Mouse (Mus musculus) liver, adult 2 months (tissue): ENCODE data around the gene Glycam1. TPM values are rescaled to one million over a fixed set of nuclear protein-coding genes. Genes with fewer than 3 reads are reported as not detected.

Experiments
- DNase-seq: peaks from one replicate; pipeline ENCODE4 v3.0.0-alpha.2; 2011; ENCODE audit warnings: low read depth, low spot score; ENCODE audit errors: extremely low read depth
- H3K27ac ChIP-seq: fragments of 200-500 bp; replicated peaks from 2 replicates; pipeline ENCODE4 v1.5.1; 2012; ENCODE audit warnings: low read depth, mild to moderate bottlenecking, control low read depth, inconsistent platforms, low read length; ENCODE audit not compliant: insufficient read depth
- H3K27me3 ChIP-seq: fragments of 200-500 bp; 2 replicates; pipeline ENCODE4 v1.6.1; 2012; ENCODE audit warnings: mild to moderate bottlenecking, moderate library complexity, low read length, inconsistent platforms; ENCODE audit not compliant: control insufficient read depth, insufficient read depth
- H3K36me3 ChIP-seq: fragments of 200-500 bp; 2 replicates; pipeline ENCODE4 v1.6.1; 2012; ENCODE audit warnings: low read length, inconsistent platforms; ENCODE audit not compliant: control insufficient read depth, insufficient read depth
- H3K4me1 ChIP-seq: fragments of 200-500 bp; 2 replicates; pipeline ENCODE4 v1.6.1; 2011; ENCODE audit warnings: low read length; ENCODE audit not compliant: control insufficient read depth, insufficient read depth
- H3K4me3 ChIP-seq: fragments of 200-500 bp; 2 replicates; pipeline ENCODE4 v1.5.1; 2011; ENCODE audit warnings: low read depth, mild to moderate bottlenecking, control low read depth, low read length, moderate library complexity; ENCODE audit not compliant: insufficient read depth
- H3K79me2 ChIP-seq: fragments of 200-500 bp; 2 replicates; pipeline ENCODE4 v1.6.1; 2012; ENCODE audit warnings: inconsistent platforms, mild to moderate bottlenecking, low read length, moderate library complexity; ENCODE audit not compliant: control insufficient read depth, insufficient read depth
- H3K9ac ChIP-seq: fragments of 200-500 bp; 2 replicates; pipeline ENCODE4 v1.6.1; 2012; ENCODE audit warnings: low read depth, mild to moderate bottlenecking, control low read depth, inconsistent platforms, low read length
- CTCF ChIP-seq: fragments of 200-500 bp; IDR thresholded peaks from 2 replicates; pipeline ENCODE4 v1.5.1; 2011; ENCODE audit warnings: low read depth, low read length, control low read depth
- POLR2A ChIP-seq: fragments of 200-500 bp; IDR thresholded peaks from 2 replicates; pipeline ENCODE4 v1.6.1; 2011; ENCODE audit warnings: low read length, control low read depth; ENCODE audit not compliant: insufficient read depth; ENCODE audit errors: extremely low read depth
- WGBS: fragments of 180-500 bp; shearing (Covaris S2); methylation state at CpG from one replicate; pipeline ENCODE4 v1.1.7; 2018; 5-methylcytosine and 5-hydroxymethylcytosine counted together
- polyA plus RNA-seq: library from polyadenylated mRNA; depleted of rRNA; stranded (reverse); fragments of >200 nt; gene quantifications from 2 replicates; pipeline ENCODE4 v1.2.3, GENCODE M21; 2012
- total RNA-seq: library from RNA; depleted of rRNA; stranded (reverse); fragments of >200 nt; gene quantifications from 2 replicates; pipeline ENCODE4 v1.2.3, GENCODE M21; 2014

Glycam1 gene
- total and polyA plus RNA-seq, 2 experiments = not detected

GRCm38 (mm10) chr15:103530372-103530771 is 34.5 kb downstream of the Glycam1 start:
- WGBS = 10% methylated on average over 5 of the region's 5 CpGs
- peak; percentile 9 for DNase-seq

GRCm38 (mm10) chr15:103523156-103523555 is 41.7 kb downstream of the Glycam1 start:
- TF ChIP-seq POLR2A = no peak
- TF ChIP-seq CTCF = no peak
- 71% methylated on average over 3 of the region's 3 CpGs for WGBS
- no peak overlapping the region for H3K4me3 ChIP-seq
- no peak for DNase-seq
- no peaks in the 10 kb centered on the region for H3K4me1 ChIP-seq
- H3K36me3 ChIP-seq = no peaks in the 10 kb centered on the region
- H3K27me3 ChIP-seq = no peaks in the 10 kb centered on the region
- no peaks in the 10 kb centered on the region for H3K79me2 ChIP-seq
- no peak overlapping the region for H3K9ac ChIP-seq
- no peak overlapping the region for H3K27ac ChIP-seq

More at GRCm38 (mm10) chr15:103530372-103530771, 34.5 kb downstream of the Glycam1 start:
- peak; percentile 86 for TF ChIP-seq CTCF
- TF ChIP-seq POLR2A = no peak
- no peaks in the 10 kb centered on the region for H3K27me3 ChIP-seq
- H3K36me3 ChIP-seq = no peaks in the 10 kb centered on the region
- no peaks in the 10 kb centered on the region for H3K79me2 ChIP-seq
- H3K4me3 ChIP-seq = no peak overlapping the region
- H3K9ac ChIP-seq = no peak overlapping the region
- no peaks in the 10 kb centered on the region for H3K4me1 ChIP-seq
- H3K27ac ChIP-seq = no peak overlapping the region

GRCm38 (mm10) chr15:103522458-103523099 is 42.3 kb downstream of the Glycam1 start:
- no peaks in the 10 kb centered on the region for H3K79me2 ChIP-seq
- DNase-seq = no peak

GRCm38 (mm10) chr15:103519386-103520378 is 45.2 kb downstream of the Glycam1 start:
- Histone ChIP-seq H3K4me1 (no peaks in the 10 kb centered on the region), H3K27ac (no peak overlapping the region), H3K4me3 (no peak overlapping the region), H3K36me3 (no peaks in the 10 kb centered on the region), H3K79me2 (no peaks in the 10 kb centered on the region), H3K27me3 (no peaks in the 10 kb centered on the region), H3K9ac (no peak overlapping the region)
- TF ChIP-seq CTCF = no peak
- TF ChIP-seq POLR2A = no peak
- DNase-seq = no peak
- WGBS = 33% methylated on average over 4 of the region's 4 CpGs

More at GRCm38 (mm10) chr15:103522458-103523099, 42.3 kb downstream of the Glycam1 start:
- Histone ChIP-seq H3K9ac (no peak overlapping the region), H3K4me1 (no peaks in the 10 kb centered on the region), H3K27me3 (no peaks in the 10 kb centered on the region), H3K27ac (no peak overlapping the region), H3K36me3 (no peaks in the 10 kb centered on the region), H3K4me3 (no peak overlapping the region)
- TF ChIP-seq CTCF (no peak), POLR2A (no peak)
- WGBS = 57% methylated on average over 3 of the region's 3 CpGs

- H3K79me2 ChIP-seq = no peaks in the 10 kb centered on the region
- WGBS = 45% methylated on average over 5 of the region's 5 CpGs
- H3K4me3 ChIP-seq = no peak overlapping the region
- H3K4me1 ChIP-seq = peaks cover 4% of the 10 kb centered on the region; the same call in 1 of the 2 replicates
- TF ChIP-seq CTCF = no peak
- no peak for TF ChIP-seq POLR2A
- H3K36me3 ChIP-seq = no peaks in the 10 kb centered on the region
- DNase-seq = no peak
- no peak overlapping the region for H3K9ac ChIP-seq
- H3K27ac ChIP-seq = no peak overlapping the region
- no peaks in the 10 kb centered on the region for H3K27me3 ChIP-seq
Observed at GRCm38 (mm10) chr15:103518600-103519385, 46.1 kb downstream of the Glycam1 start.
